Mouse (Mus musculus) embryonic facial prominence, embryonic 11.5 days (tissue): ENCODE data around the gene Fam76a. TPM values are rescaled to one million over a fixed set of nuclear protein-coding genes. Genes with fewer than 3 reads are reported as not detected.

ENCODE experiments used
- ATAC-seq: fragments of 200-750 bp; cut with Nextera tagmentation; replicated peaks from 2 replicates; pipeline ENCODE4 v1.8.0; 2017; ENCODE audit warnings: low read depth; ENCODE audit not compliant: insufficient number of reproducible peaks, low FRiP score, low TSS enrichment
- DNase-seq: peaks from one replicate; pipeline ENCODE4 v3.0.0-alpha.2; 2015; ENCODE audit warnings: low spot score
- H3K27ac ChIP-seq: fragments of 300-500 bp; sonication (generic); replicated peaks from 2 replicates; pipeline ENCODE4 v1.5.1; 2014; ENCODE audit warnings: mild to moderate bottlenecking, low read depth, low read length, control low read depth
- H3K27me3 ChIP-seq: fragments of 300-500 bp; sonication (generic); 2 replicates; pipeline ENCODE4 v1.6.1; 2014; ENCODE audit warnings: mild to moderate bottlenecking, low read length, moderate library complexity, mixed read lengths; ENCODE audit not compliant: control insufficient read depth, insufficient read depth
- H3K36me3 ChIP-seq: fragments of 300-500 bp; sonication (generic); replicated peaks from 2 replicates; pipeline ENCODE4 v1.6.1; 2014; ENCODE audit warnings: low read depth, mild to moderate bottlenecking, low read length, moderate library complexity, mixed read lengths; ENCODE audit not compliant: control insufficient read depth, insufficient read depth
- H3K4me1 ChIP-seq: fragments of 300-500 bp; sonication (generic); 2 replicates; pipeline ENCODE4 v1.6.1; 2014; ENCODE audit warnings: low read length, mixed read lengths; ENCODE audit not compliant: control insufficient read depth, insufficient read depth
- H3K4me2 ChIP-seq: fragments of 300-500 bp; sonication (generic); 2 replicates; pipeline ENCODE4 v1.6.1; 2014; ENCODE audit warnings: low read depth, mild to moderate bottlenecking, control low read depth, low read length, moderate library complexity
- H3K4me3 ChIP-seq: fragments of 300-500 bp; sonication (generic); 2 replicates; pipeline ENCODE4 v1.5.1; 2014; ENCODE audit warnings: low read depth, low read length, control low read depth
- H3K9ac ChIP-seq: fragments of 300-500 bp; sonication (generic); replicated peaks from 2 replicates; pipeline ENCODE4 v1.6.1; 2014; ENCODE audit warnings: mild to moderate bottlenecking, control low read depth, low read length
- H3K9me3 ChIP-seq: fragments of 300-500 bp; sonication (generic); replicated peaks from 2 replicates; pipeline ENCODE4 v1.6.1; 2016; ENCODE audit warnings: mild to moderate bottlenecking, low read length, inconsistent platforms, mixed read lengths; ENCODE audit not compliant: control insufficient read depth
- WGBS: fragments of 180-500 bp; shearing (Covaris S2); extraction: QIAGEN DNeasy Blood & Tissue Kit; methylation state at CpG from one replicate; pipeline ENCODE4 v1.1.7; 2014; 5-methylcytosine and 5-hydroxymethylcytosine counted together
- polyA plus RNA-seq: library from polyadenylated mRNA; unstranded; fragments of >200 nt; fragmentation: Nextera tagmentation; extraction: Ambion mirVana; gene quantifications from 2 replicates; pipeline ENCODE4 v1.2.1, GENCODE M21; 2014

Gene Fam76a
- 26.3 and 36.6 TPM in 2 replicates for polyA plus RNA-seq

GRCm38 (mm10) chr4:132922558-132923008, at the start of gene Fam76a:
Gene Fam76a, minus strand, starts transcription at chr4:132922558.
- Histone ChIP-seq H3K27ac (peak within 1 kb of the TSS; percentile 56; the same call in 1 of the 2 replicates), H3K9me3 (no peaks in the 10 kb centered on the region), H3K36me3 (no peaks in the 10 kb centered on the region; the same call in 1 of the 2 replicates), H3K27me3 (no peaks in the 10 kb centered on the region), H3K9ac (peak within 1 kb of the TSS; percentile 82), H3K4me3 (peak within 1 kb of the TSS; percentile 85), H3K4me2 (peak within 1 kb of the TSS; percentile 71), H3K4me1 (no peaks in the 10 kb centered on the region)
- WGBS = 0% methylated on average over 51 of the region's 53 CpGs
- ATAC-seq (peak; percentile 97), DNase-seq (peak; percentile 100)

GRCm38 (mm10) chr4:132972101-132972500, 49.7 kb upstream of the Fam76a start:
- no peak overlapping the region for H3K27ac ChIP-seq
- no peak overlapping the region for H3K4me2 ChIP-seq
- H3K4me1 ChIP-seq = no peaks in the 10 kb centered on the region; the same call in 1 of the 2 replicates
- H3K4me3 ChIP-seq = no peak overlapping the region
- H3K9ac ChIP-seq = no peak overlapping the region
- ATAC-seq (no peak), DNase-seq (no peak)
- H3K27me3 ChIP-seq = peaks cover 7% of the 10 kb centered on the region
- 73% methylated on average over 3 of the region's 3 CpGs for WGBS
- no peaks in the 10 kb centered on the region for H3K9me3 ChIP-seq
- no peaks in the 10 kb centered on the region for H3K36me3 ChIP-seq

GRCm38 (mm10) chr4:132971601-132972000, 49.2 kb upstream of the Fam76a start:
- Histone ChIP-seq H3K36me3 (no peaks in the 10 kb centered on the region), H3K4me1 (no peaks in the 10 kb centered on the region; the same call in 1 of the 2 replicates), H3K4me2 (no peak overlapping the region), H3K9ac (no peak overlapping the region), H3K27ac (no peak overlapping the region), H3K4me3 (no peak overlapping the region), H3K9me3 (no peaks in the 10 kb centered on the region), H3K27me3 (peaks cover 7% of the 10 kb centered on the region)
- ATAC-seq (no peak), DNase-seq (no peak)
- WGBS = 62% methylated on average over 6 of the region's 6 CpGs

GRCm38 (mm10) chr4:132968105-132968938, 46.0 kb upstream of the Fam76a start:
- no peak overlapping the region for H3K27ac ChIP-seq
- H3K4me1 ChIP-seq = no peaks in the 10 kb centered on the region
- no peak for DNase-seq
- H3K9ac ChIP-seq = no peak overlapping the region
- H3K4me2 ChIP-seq = no peak overlapping the region
- 48% methylated on average over 6 of the region's 6 CpGs for WGBS
- H3K4me3 ChIP-seq = no peak overlapping the region
- H3K36me3 ChIP-seq = no peaks in the 10 kb centered on the region
- H3K27me3 ChIP-seq = no peaks in the 10 kb centered on the region; the same call in 1 of the 2 replicates
- ATAC-seq = no peak
- H3K9me3 ChIP-seq = no peaks in the 10 kb centered on the region

- H3K9ac ChIP-seq = peak overlapping the region; percentile 2; the same call in 1 of the 2 replicates
- H3K4me2 ChIP-seq = no peak overlapping the region
- no peaks in the 10 kb centered on the region for H3K27me3 ChIP-seq
- 31% methylated on average over 5 of the region's 5 CpGs for WGBS
- H3K36me3 ChIP-seq = no peaks in the 10 kb centered on the region
- H3K27ac ChIP-seq = no peak overlapping the region
- no peak for ATAC-seq
- H3K4me1 ChIP-seq = no peaks in the 10 kb centered on the region
- no peaks in the 10 kb centered on the region for H3K9me3 ChIP-seq
- DNase-seq = no peak
- H3K4me3 ChIP-seq = no peak overlapping the region
Measured at GRCm38 (mm10) chr4:132964473-132964872, 42.1 kb upstream of the Fam76a start.

- Histone ChIP-seq H3K4me1 (0 out of 2 replicates have a peak, but pooled peaks cover under 1% of the 10 kb centered on the region), H3K9ac (no peak overlapping the region)
Measured at GRCm38 (mm10) chr4:132964064-132964463, 41.7 kb upstream of the Fam76a start.

GRCm38 (mm10) chr4:132963436-132963835, 41.1 kb upstream of the Fam76a start:
- H3K27ac ChIP-seq = no peak overlapping the region
- no peaks in the 10 kb centered on the region for H3K27me3 ChIP-seq
- ATAC-seq (no peak), DNase-seq (no peak)
- H3K4me1 ChIP-seq = 0 out of 2 replicates have a peak, but pooled peaks cover 3% of the 10 kb centered on the region
- no peak overlapping the region for H3K9ac ChIP-seq
- H3K4me3 ChIP-seq = no peak overlapping the region
- H3K36me3 ChIP-seq = no peaks in the 10 kb centered on the region
- no peaks in the 10 kb centered on the region for H3K9me3 ChIP-seq
- WGBS = 49% methylated on average over 2 of the region's 2 CpGs
- H3K4me2 ChIP-seq = no peak overlapping the region

More at GRCm38 (mm10) chr4:132964064-132964463, 41.7 kb upstream of the Fam76a start:
- DNase-seq = no peak
- Histone ChIP-seq H3K4me3 (no peak overlapping the region), H3K36me3 (no peaks in the 10 kb centered on the region), H3K27ac (no peak overlapping the region), H3K27me3 (no peaks in the 10 kb centered on the region), H3K4me2 (no peak overlapping the region), H3K9me3 (no peaks in the 10 kb centered on the region)
- WGBS = 39% methylated on average over 3 of the region's 3 CpGs
- no peak for ATAC-seq

- 92% methylated on average over 4 of the region's 4 CpGs for WGBS
- H3K4me1 ChIP-seq = 0 out of 2 replicates have a peak, but pooled peaks cover 3% of the 10 kb centered on the region
- no peaks in the 10 kb centered on the region for H3K36me3 ChIP-seq
- no peaks in the 10 kb centered on the region for H3K9me3 ChIP-seq
- H3K27me3 ChIP-seq = no peaks in the 10 kb centered on the region
- no peak overlapping the region for H3K4me3 ChIP-seq
- no peak overlapping the region for H3K27ac ChIP-seq
- ATAC-seq = no peak
- no peak overlapping the region for H3K4me2 ChIP-seq
- no peak overlapping the region for H3K9ac ChIP-seq
- DNase-seq = no peak
Measured at GRCm38 (mm10) chr4:132962628-132963027, 40.3 kb upstream of the Fam76a start.
